Mouse (Mus musculus): ENCODE results near the gene Tmem95. TPM values are rescaled to one million over a fixed set of nuclear protein-coding genes. Genes with fewer than 3 reads are reported as not detected.

The Tmem95 gene
- total and polyA plus RNA-seq, 3 experiments: not detected

- Histone ChIP-seq H3K4me2 (ENCODE audit: insufficient read depth, low read depth, poor library complexity, severe bottlenecking) (peak overlapping the region; percentile 94), H3K4me3 (replicated peaks in 1 of 3; ENCODE audit: low read depth in 2 of 3, low read length in 2 of 3, poor library complexity in 1 of 3) (peak overlapping the region; percentile 47 to 95 (median 73)), H3K36me3 (replicated peaks in 1 of 2; ENCODE audit: control insufficient read depth in 1 of 2, insufficient read depth in 1 of 2, low read length in 1 of 2) (peaks cover 19 to 24% of the 10 kb centered on the region in 2 experiments), H3K9me3 (replicated peaks; ENCODE audit: low read length) (no peaks in the 10 kb centered on the region), H3K79me2 (replicated peaks; ENCODE audit: control insufficient read depth, extremely low read depth, insufficient read depth, poor library complexity, severe bottlenecking) (peaks cover 38% of the 10 kb centered on the region), H3K4me1 (ENCODE audit: control insufficient read depth in 1 of 2, insufficient read depth in 2 of 2) (peaks cover 10 to 33% of the 10 kb centered on the region in 2 experiments), H3K27ac (ENCODE audit: insufficient read depth, low read depth) (peak overlapping the region; percentile 94), H3K9ac (ENCODE audit: insufficient read depth, low read depth) (peak overlapping the region; percentile 88), H3K27me3 (replicated peaks) (no peaks in the 10 kb centered on the region)
- 0 out of 2 replicates have a peak, but pooled peaks have one; percentile 50 for TF ChIP-seq CHD2 (IDR thresholded peaks at IDR 0.05; ENCODE audit: low read length)
- no peak for TF ChIP-seq HCFC1 (IDR thresholded peaks at IDR 0.05; ENCODE audit: low read depth, low read length)
- TF ChIP-seq MAFK (IDR thresholded peaks at IDR 0.05; ENCODE audit: insufficient replicate concordance, low read length): 0 out of 2 replicates have a peak, but pooled peaks have one; percentile 49
- no peak; the same call in 1 of the 2 replicates for TF ChIP-seq IRF4 (IDR thresholded peaks at IDR 0.05; ENCODE audit: low read depth, low read length)
- TF ChIP-seq UBTF (IDR thresholded peaks at IDR 0.05; ENCODE audit: low read depth, low read length): 0 out of 2 replicates have a peak, but pooled peaks have one; percentile 1
- no peak for TF ChIP-seq POLR2A (IDR thresholded peaks at IDR 0.05; ENCODE audit: low read depth, low read length)
- TF ChIP-seq ZNF384 (IDR thresholded peaks at IDR 0.05; ENCODE audit: low read depth, low read length): no peak
- no peak for TF ChIP-seq TCF12 (IDR thresholded peaks at IDR 0.05; ENCODE audit: low read depth, low read length)
- no peak for TF ChIP-seq MAX (IDR thresholded peaks at IDR 0.05; ENCODE audit: low read length)
- peak; percentile 18; the same call in 1 of the 2 replicates for TF ChIP-seq SIN3A (IDR thresholded peaks at IDR 0.05; ENCODE audit: low read length)
- peak; percentile 5 to 63; a peak in 2 of 4 replicates for TF ChIP-seq CTCF (conservative IDR thresholded peaks at IDR 0.05 in 1 of 2, IDR thresholded peaks at IDR 0.05 in 1 of 2; ENCODE audit: low read depth in 2 of 2, low read length in 2 of 2)
- TF ChIP-seq TBP (conservative IDR thresholded peaks at IDR 0.05; ENCODE audit: low read depth, low read length): no peak
- TF ChIP-seq ZMIZ1 (IDR thresholded peaks at IDR 0.05; ENCODE audit: low read depth, low read length): 0 out of 2 replicates have a peak, but pooled peaks have one; percentile 12
- no peak for TF ChIP-seq MEF2A (IDR thresholded peaks at IDR 0.05; ENCODE audit: borderline replicate concordance, low read depth, low read length)
- peak; percentile 60 for TF ChIP-seq RAD21 (IDR thresholded peaks at IDR 0.05; ENCODE audit: low read depth, low read length)
- TF ChIP-seq CHD1 (IDR thresholded peaks at IDR 0.05; ENCODE audit: low read depth, low read length): peak; percentile 77; the same call in 1 of the 2 replicates
- TF ChIP-seq JUN (IDR thresholded peaks at IDR 0.05; ENCODE audit: insufficient read depth, low read depth, low read length): no peak
- TF ChIP-seq POLR2AphosphoS2 (IDR thresholded peaks at IDR 0.05; ENCODE audit: low read depth, low read length): no peak; the same call in 1 of the 2 replicates
- TF ChIP-seq ETS1 (conservative IDR thresholded peaks at IDR 0.05; ENCODE audit: low read depth, low read length): no peak; the same call in 1 of the 2 replicates
- no peak for TF ChIP-seq KAT2A (IDR thresholded peaks at IDR 0.05; ENCODE audit: insufficient replicate concordance, low read length)
- peak; percentile 29; the same call in 1 of the 2 replicates for TF ChIP-seq JUND (conservative IDR thresholded peaks at IDR 0.05; ENCODE audit: low read depth, low read length)
- TF ChIP-seq SMC3 (IDR thresholded peaks at IDR 0.05; ENCODE audit: low read depth, low read length): 0 out of 2 replicates have a peak, but pooled peaks have one; percentile 14
- TF ChIP-seq USF2 (conservative IDR thresholded peaks at IDR 0.05; ENCODE audit: low read depth, low read length): no peak; the same call in 1 of the 2 replicates
- peak; percentile 61 for DNase-seq (ENCODE audit: extremely low read depth)
- dilution Hi-C loops (cut with MboI; ENCODE audit: extremely low pct_ligation_motif_present, extremely low pct_unique_long_range_greater_than_20kb, low sequenced_read_pairs) (no loop called here), in situ Hi-C loops (cut with MboI; ENCODE audit: low pct_ligation_motif_present, low pct_unique_long_range_greater_than_20kb, low sequenced_read_pairs) (no loop called here)
Measured at GRCm38 (mm10) chr11:69922012-69922756, 44.4 kb upstream of the Tmem95 start.

Data from CH12.LX (cell line).